Mouse (Mus musculus) bone marrow, adult 2 months (tissue): Measurements from ENCODE around the gene Naa80. TPM values are rescaled to one million over a fixed set of nuclear protein-coding genes. Genes with fewer than 3 reads are reported as not detected.

Source experiments
- H3K27ac ChIP-seq: fragments of 200-500 bp; 2 replicates; pipeline ENCODE4 v1.5.1; 2012; ENCODE audit warnings: low read depth, mild to moderate bottlenecking, control low read depth, inconsistent platforms, low read length; ENCODE audit not compliant: control insufficient read depth, poor library complexity, insufficient read depth
- H3K4me1 ChIP-seq: fragments of 200-500 bp; 2 replicates; pipeline ENCODE4 v1.6.1; 2011; ENCODE audit warnings: low read length; ENCODE audit not compliant: control insufficient read depth, insufficient read depth
- H3K4me3 ChIP-seq: fragments of 200-500 bp; replicated peaks from 2 replicates; pipeline ENCODE3; 2011; ENCODE audit warnings: mild to moderate bottlenecking, low read depth, low read length, control low read depth; ENCODE audit not compliant: control insufficient read depth
- CTCF ChIP-seq: fragments of 200-500 bp; IDR thresholded peaks from 2 replicates; pipeline ENCODE4 v1.5.1; 2011; ENCODE audit warnings: low read length, control low read depth; ENCODE audit not compliant: control insufficient read depth, insufficient read depth
- POLR2A ChIP-seq: fragments of 200-500 bp; IDR thresholded peaks from 2 replicates; pipeline ENCODE4 v1.6.1; 2011; ENCODE audit warnings: low read depth, mild to moderate bottlenecking, control low read depth, low read length, borderline replicate concordance; ENCODE audit not compliant: control insufficient read depth
- WGBS: fragments of 180-500 bp; shearing (Covaris S2); methylation state at CpG from one replicate; pipeline ENCODE4 v1.1.7; 2018; 5-methylcytosine and 5-hydroxymethylcytosine counted together
- polyA plus RNA-seq: library from polyadenylated mRNA; stranded (reverse); fragments of >200 nt; gene quantifications from 2 replicates; pipeline ENCODE4 v1.2.4, GENCODE M21; 2011; ENCODE audit warnings: low replicate concordance; ENCODE audit not compliant: missing spikeins, insufficient read depth, insufficient read length

Gene Naa80
- polyA plus RNA-seq, 1 experiment, result 34.9 TPM

DNA sequence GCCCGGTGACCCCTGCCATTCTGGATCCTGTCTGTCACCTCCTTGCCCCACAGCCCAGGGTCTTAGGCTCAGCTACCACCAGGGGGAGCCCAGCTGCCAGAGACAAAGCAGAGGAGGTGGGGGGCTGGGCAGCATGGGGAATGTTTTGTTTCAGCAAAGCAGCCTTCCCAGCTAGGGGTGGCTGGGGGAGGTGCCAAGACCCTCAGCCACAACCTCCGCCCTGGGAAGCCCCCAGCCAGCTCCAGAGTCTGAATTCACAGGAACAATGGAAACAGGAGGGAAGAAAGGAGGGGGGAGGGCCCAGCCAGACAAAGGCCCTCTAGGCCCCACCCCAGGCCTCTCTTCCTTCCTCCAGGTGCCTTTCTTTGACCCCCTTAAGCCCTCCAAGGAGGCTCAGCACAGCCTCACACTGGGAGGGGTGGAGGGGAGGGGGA, 48.2 kb downstream of the Naa80 start:
- peak; percentile 88 for TF ChIP-seq CTCF
- TF ChIP-seq POLR2A, result 0 out of 2 replicates have a peak, but pooled peaks have one; percentile 4
- Histone ChIP-seq H3K27ac (peak overlapping the region; percentile 43), H3K4me3 (peak overlapping the region; percentile 4), H3K4me1 (peaks cover 15% of the 10 kb centered on the region)
- 8% methylated on average over 2 of the region's 2 CpGs for whole genome bisulfite sequencing

DNA sequence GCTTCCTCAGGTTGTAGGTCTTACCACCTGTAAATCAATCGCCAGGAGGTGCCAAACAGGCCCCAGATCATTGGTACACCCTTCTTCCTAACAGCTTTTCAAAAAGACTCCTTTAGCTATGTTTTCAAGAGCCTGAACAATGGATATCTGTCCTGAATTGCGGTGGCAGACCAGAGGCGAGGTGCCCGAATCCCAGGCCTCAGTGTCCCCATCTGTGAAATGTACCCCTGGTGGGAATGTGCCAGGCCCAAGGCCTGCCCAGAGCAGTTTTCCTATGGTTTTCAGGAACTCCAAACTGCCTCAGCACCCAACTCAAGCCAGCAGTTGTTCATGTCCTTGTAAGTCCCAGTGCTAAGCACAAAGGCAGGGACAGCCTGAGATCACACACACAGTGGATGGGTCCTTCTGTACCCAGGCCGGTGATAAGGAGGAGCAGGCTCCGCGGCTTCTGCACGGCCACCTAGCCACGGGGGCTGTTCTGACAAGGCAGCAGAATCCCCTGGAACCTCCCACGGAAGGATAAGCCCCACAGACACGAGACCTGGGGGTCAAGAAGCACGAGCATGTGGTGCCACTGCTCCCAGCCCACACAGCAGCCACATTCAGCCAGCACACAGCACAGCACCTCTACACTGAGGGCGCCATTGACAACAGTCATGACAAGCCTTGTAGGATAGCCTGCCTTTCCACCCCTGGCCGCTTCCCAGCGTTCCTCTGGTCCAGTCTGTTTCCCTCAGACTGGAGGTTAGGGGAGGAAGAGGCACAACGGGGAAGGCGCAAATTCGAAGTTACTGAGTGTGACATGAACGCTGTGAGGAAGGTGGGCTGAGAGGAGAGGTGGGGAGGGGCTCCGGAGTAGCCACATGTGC, 48.9 kb downstream of the Naa80 start:
- peaks cover 18% of the 10 kb centered on the region for H3K4me1 ChIP-seq
- no peak overlapping the region for H3K4me3 ChIP-seq
- WGBS, result 59% methylated on average over 20 of the region's 20 CpGs
- TF ChIP-seq CTCF, result no peak
- no peak for TF ChIP-seq POLR2A
- peak overlapping the region; percentile 41 for H3K27ac ChIP-seq

DNA sequence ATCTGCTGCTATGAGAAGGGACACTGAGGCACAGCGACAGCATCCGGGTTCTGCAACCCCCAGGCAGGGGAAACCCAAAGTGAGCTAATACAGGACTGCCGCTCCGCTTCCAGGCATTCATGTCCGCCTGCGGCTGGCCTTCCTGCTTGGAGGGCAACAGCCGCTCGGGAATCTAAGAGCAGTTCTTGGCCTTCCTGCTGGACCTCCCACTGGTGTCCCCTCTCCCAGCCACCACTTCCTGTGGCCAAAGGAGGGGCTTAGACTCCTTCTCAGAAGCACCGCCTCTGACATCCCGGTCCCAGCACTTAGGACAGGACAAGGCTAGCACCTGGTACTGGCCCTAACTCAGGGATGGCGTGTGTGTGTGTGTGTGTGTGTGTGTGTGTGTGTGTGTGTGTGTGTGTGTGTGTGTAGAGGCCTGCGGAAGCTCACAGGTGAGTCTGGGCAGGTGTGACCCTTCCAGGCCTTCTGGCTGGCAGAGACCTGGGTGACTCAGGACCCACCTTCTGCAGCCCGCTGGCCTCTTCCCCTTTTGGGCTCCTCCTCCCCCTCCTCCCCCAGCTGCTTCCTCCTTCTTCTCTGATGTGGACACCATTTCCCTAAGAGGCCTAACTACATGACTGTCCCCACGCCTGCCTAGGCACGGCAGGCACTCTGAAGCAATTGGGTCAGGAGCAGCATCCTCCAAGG, 50.2 kb downstream of the Naa80 start:
- WGBS, result 34% methylated on average over 15 of the region's 15 CpGs
- H3K4me1 ChIP-seq, result peaks cover 18% of the 10 kb centered on the region
- peak overlapping the region; percentile 81 for H3K27ac ChIP-seq
- H3K4me3 ChIP-seq, result peak overlapping the region; percentile 46
- TF ChIP-seq POLR2A, result 0 out of 2 replicates have a peak, but pooled peaks have one; percentile 16
- TF ChIP-seq CTCF, result no peak

DNA sequence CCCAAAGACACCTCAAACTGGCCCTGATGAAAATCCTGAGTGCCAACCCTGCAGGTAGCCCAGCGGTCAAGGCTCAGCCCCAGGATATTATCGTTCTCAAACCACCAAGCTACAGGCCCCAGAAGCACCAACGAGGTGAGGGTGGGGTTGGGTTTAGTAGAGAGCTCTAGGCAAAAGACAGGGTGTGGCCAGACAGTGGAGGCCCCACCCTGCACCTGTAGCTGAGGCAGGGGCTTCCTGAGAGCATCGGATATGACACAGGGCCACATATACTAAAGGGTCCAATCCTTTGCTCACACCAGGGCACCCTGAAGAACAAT, 50.7 kb downstream of the Naa80 start:
- peaks cover 16% of the 10 kb centered on the region for H3K4me1 ChIP-seq
- no peak for TF ChIP-seq POLR2A
- peak overlapping the region; percentile 81 for H3K27ac ChIP-seq
- peak overlapping the region; percentile 12 for H3K4me3 ChIP-seq
- 2% methylated on average over 4 of the region's 4 CpGs for WGBS

DNA sequence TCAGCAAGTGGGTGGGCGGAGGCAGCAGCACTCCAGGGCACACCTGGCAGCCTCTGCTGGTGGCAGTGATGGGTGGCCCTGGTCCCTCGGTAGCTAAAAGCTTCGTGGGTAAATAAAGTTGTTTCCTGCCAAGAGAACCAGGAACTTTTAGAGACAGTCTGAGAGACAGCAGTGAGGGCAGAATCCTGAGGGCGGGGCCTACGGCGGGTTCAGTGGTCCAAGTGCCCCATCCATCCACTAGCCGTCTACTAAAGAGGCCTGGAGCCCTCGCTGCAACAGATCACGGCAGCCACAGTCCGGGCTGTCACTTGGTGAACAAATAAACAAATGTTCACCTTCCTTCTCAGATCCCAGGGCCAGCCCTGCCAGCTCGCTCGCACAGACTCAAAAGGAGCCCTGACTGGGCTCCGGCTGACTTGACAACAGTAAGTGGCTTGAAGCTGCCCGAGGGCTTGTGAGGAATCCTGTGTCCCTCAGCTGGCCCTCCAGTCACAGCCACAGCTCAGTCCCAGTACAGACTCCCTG, 51.3 kb downstream of the Naa80 start:
- TF ChIP-seq CTCF (no peak), POLR2A (no peak)
- H3K4me1 ChIP-seq, result peaks cover 16% of the 10 kb centered on the region
- H3K4me3 ChIP-seq, result peak overlapping the region; percentile 37
- H3K27ac ChIP-seq, result peak overlapping the region; percentile 81
- 45% methylated on average over 14 of the region's 14 CpGs for WGBS

DNA sequence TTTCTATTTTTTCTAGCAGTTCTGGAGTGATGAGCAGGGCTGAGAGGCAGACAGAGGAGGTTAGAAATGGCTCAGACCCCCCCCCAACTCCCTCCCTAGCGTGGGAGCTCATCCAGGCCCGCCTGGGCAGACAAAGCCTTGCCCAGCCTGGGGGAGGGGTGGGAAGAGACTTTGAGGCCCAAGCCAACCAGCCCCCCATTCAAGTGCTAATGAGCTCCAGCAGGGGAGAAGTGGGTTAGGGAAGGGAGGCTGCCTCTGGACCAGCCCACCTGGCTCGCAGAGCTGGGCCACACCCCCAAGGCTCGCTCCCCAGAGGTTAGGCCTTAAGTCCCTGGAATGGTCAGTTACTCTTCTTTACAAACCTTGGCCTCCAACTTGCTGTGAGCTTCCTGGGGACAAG, 51.9 kb downstream of the Naa80 start:
- TF ChIP-seq POLR2A (no peak), CTCF (no peak)
- WGBS, result 51% methylated on average over 4 of the region's 4 CpGs
- peak overlapping the region; percentile 81 for H3K27ac ChIP-seq
- peaks cover 15% of the 10 kb centered on the region for H3K4me1 ChIP-seq
- H3K4me3 ChIP-seq, result no peak overlapping the region

DNA sequence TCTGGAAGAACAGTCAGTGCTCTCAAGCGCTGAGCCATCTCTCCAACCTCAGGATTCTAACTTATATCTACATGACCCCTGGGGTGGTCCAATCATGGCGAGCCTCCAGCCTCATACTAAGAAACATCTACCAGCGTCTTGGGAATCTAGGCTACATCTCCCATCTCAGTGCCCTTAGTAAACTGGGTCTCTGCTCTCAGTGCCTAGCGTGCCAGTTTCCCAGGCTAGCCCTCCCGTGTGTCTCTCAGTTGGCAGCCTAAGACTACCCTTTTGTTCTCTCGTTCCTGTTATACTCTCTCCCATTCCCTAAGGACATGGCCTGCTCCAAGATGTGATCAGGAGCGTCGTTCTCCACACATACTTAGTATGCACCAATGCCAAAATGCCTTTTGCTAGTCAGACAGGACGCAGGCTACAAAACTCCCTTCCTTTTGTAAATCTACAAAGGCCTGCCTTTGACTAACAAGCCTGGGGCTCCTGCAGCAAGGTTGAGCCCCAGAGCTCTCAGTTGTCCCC, 52.7 kb downstream of the Naa80 start:
- TF ChIP-seq POLR2A (no peak), CTCF (no peak)
- H3K27ac ChIP-seq, result peak overlapping the region; percentile 96
- no peak overlapping the region for H3K4me3 ChIP-seq
- WGBS, result 87% methylated on average over 9 of the region's 9 CpGs
- H3K4me1 ChIP-seq, result peaks cover 15% of the 10 kb centered on the region

DNA sequence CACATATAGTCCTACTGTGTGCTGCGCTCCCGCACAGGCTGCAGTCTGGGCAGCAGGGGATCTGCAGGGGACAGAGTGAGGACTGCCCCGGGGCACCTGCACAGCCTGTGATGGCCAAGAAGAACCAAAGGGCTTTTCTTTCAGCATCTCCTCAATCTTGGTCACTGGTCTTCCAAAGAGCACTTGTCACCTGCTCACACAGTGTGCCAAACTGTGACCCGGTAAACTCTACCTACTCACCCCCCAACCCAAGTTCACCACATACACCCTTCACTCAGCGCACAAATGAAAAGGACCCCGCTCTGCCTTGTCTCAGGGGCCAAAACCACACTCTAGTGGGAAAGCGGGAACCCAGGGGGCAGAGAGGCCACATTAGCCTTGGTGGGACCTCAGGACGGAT, 53.2 kb downstream of the Naa80 start:
- Histone ChIP-seq H3K27ac (peak overlapping the region; percentile 96), H3K4me3 (no peak overlapping the region), H3K4me1 (peaks cover 13% of the 10 kb centered on the region; the same call in 1 of the 2 replicates)
- TF ChIP-seq POLR2A (no peak), CTCF (no peak)
- WGBS, result 86% methylated on average over 8 of the region's 8 CpGs
